In the genomic region with DNA sequence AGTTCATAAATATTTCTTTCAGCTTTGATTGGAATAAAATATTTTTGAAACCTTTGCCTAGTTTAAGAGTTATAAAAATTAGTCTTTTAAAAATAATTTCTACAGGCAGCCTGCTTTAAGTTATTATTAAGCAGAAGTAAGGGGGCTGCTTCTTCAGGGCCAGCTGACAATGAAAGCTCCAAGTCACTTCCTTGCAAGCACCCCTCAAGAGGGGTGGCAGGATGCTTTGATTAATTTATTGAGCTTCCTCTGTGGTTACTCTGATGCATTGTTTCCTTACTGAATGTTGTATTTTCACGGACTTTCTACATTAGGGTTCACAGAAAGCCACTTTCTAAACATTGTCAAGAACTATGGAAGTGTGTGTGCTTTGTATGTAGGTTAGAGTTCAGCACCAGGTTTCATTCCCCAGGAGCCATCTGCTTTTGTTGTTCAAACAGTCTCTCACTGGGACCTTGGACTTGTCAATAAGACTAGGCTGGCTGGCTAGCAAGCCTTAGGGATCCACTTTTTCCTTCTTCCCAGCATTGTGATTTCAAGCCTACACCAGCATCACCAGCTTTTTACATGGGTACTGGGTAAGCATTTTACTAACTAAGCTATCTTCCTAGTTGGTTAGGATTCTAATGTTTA, we compare ENCODE assay signal across 10 mouse cellular contexts.
"Had no signal": no experiment of that assay in that cellular context is flagged by ENCODE, and none has a peak within 500 bp of the region (broad histone marks: within the 10 kb centered on the region; RNA-seq: fewer than 3 reads in every experiment).

No protein-coding gene starts in this region.

- H3K27me3 ChIP-seq: limb, embryonic 13.5 days; midbrain, embryonic 13.5 days had no signal

- H3K36me3 ChIP-seq: limb, embryonic 13.5 days; midbrain, embryonic 13.5 days had no signal

- H3K4me1 ChIP-seq: limb, embryonic 13.5 days; midbrain, embryonic 13.5 days had no signal

- H3K27ac ChIP-seq: kidney, postnatal 0 days; limb, embryonic 13.5 days; midbrain, embryonic 13.5 days had no signal

- H3K9ac ChIP-seq: limb, embryonic 13.5 days; midbrain, embryonic 13.5 days had no signal

- H3K9me3 ChIP-seq: limb, embryonic 13.5 days; midbrain, embryonic 13.5 days had no signal

- DNase-seq: kidney, adult 11 months; kidney, adult 9 months; kidney, postnatal 36 days; left cerebral cortex, postnatal 4 days; lung, adult 18-20 months; right cerebral cortex, postnatal 14 days; thymus, postnatal 4 days had no signal

- H3K4me3 ChIP-seq: limb, embryonic 13.5 days; midbrain, embryonic 13.5 days had no signal

- ATAC-seq: midbrain, embryonic 13.5 days had no signal

- H3K4me2 ChIP-seq: limb, embryonic 13.5 days; midbrain, embryonic 13.5 days had no signal
